Mouse (Mus musculus) gastrocnemius, postnatal 4 days (tissue): ENCODE measurements at regions not wholly inside any gene's neighbourhood (a gene's known extent, or its start where the extent isn't known, plus 50 kb on each side); places are given as distances from the start of the nearest gene placed in this dataset.

Experiments used
- DNase-seq, 2 experiments: peaks; one replicate each; pipeline ENCODE4 v3.0.0; 2021 to 2022; ENCODE audit warnings: low spot score in 2 of 2, mixed read lengths in 2 of 2

DNA sequence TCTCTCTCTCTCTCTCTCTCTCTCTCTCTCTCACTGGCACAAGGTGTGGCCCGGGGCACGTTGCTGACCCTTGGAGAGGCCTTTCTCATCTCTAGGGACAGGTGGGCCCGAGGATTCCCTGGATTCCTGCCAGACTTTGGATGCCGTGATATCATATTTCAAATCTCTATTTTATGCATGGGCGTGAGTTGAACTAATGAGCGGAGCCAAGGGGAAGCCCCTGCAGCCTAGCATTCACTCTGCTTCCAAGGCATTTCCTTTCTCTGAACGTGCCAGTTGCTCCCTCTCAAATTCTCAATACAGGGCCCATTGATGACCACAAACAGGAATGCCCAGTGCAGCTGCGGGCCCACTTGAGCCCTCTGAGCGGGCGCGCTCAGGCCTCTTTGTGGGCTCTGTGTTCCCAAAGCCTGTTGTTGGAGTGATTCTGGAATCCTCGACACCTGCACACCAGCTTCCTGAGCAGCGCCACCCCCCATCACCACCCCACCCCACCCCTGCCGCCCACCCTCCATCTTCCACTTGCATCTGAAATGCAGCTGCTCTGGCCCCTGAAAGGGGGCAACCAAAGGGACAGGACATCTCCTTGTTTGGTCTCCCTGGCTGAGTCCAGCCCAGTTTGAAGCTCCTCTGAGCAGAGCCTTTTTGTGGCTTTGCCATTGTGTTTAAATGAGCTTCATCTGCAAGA, 175.0 kb upstream of the Lpp start:
- peak in 1 of 2 experiments; percentile 42 for DNase-seq

- DNase-seq, result no peak
Measured at GRCm38 (mm10) chr16:24216828-24217227, 176.5 kb upstream of the Lpp start.

- no peak for DNase-seq
Measured at GRCm38 (mm10) chr16:24215353-24215752, 178.0 kb upstream of the Lpp start.

GRCm38 (mm10) chr16:24213577-24213976, 179.7 kb upstream of the Lpp start:
- DNase-seq, result no peak

- DNase-seq, result no peak
Measured at GRCm38 (mm10) chr16:24212702-24213101, 180.6 kb upstream of the Lpp start.

DNA sequence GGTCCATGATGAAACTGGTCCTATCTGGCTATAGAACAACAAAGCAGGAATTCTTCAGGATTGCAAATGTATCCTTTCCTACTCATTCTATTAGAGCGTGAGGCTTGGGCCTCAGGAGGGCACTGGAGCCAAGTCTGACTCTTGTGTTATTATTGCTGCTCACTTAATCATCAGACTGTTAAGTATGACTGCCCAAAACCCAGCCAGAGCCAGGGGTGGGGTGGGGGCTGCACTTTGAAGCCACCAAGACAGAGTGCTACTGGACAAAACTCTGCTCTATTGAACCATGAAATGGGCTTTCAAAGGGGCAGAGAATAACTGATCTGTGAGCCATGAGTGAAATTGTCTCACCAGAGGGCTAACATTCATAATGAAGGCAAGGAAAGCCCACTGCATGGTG, 181.7 kb upstream of the Lpp start:
- DNase-seq, result no peak

DNA sequence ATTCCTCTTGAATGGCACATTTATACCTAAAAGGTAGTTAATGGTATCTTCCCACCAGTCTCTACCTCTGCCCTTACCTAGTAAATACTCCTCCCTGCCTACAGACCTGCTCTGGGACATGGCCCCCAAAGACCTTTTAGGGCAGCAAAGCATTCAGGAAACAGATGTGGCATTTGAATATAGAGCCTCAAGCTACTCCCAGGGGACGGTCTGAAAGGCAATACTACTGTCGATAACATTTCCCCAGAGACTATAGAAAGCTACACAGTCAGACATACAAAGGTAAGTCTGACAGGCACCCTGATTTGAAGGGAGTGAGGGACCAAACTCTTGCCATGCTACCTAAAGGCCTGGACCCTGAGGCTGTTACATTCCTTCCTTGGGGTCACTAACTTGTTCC, 184.4 kb upstream of the Lpp start:
- no peak for DNase-seq

DNA sequence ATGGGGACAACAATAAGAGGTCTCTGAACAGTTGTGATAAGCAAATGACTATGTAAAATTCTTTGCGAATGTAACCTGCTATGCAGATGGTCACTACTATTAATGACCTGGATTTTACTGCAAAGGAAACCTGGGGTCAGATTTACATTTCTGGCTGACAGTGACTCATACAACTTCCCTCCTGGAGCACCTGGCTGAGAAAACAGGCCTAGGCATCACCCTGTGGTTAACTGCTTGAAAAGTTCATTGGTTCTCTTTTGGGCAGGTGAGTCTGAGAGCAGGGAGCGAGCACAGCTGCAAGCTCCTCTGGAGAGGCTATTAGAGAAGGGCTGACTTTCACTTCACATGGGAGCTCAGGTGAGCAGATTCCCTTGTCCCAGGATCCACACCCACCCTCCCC, 185.2 kb upstream of the Lpp start:
- no peak for DNase-seq

DNA sequence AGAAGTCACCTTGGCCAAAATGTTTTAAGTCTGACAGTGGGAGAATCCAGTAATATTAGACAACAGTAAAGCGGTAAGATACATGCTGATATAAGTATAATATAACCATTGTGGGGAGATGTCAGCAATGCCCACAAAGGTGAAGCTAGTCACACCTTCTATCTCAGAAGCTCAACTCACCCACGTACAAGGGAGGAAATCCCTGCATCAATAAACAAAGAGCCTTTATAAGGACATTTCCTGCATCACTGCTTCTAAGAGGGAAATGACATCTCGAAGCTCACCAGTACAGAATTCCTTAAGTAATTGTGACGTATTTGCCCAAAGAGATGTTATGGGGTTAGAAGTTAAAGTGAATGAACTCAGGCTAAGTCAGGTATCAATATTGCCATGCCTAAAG, 186.3 kb upstream of the Lpp start:
- DNase-seq, result no peak

- no peak for DNase-seq
Measured at GRCm38 (mm10) chr16:24206461-24206861, 186.8 kb upstream of the Lpp start.

GRCm38 (mm10) chr16:24205594-24205993, 187.7 kb upstream of the Lpp start:
- DNase-seq, result peak in 1 of 2 experiments; percentile 30

DNA sequence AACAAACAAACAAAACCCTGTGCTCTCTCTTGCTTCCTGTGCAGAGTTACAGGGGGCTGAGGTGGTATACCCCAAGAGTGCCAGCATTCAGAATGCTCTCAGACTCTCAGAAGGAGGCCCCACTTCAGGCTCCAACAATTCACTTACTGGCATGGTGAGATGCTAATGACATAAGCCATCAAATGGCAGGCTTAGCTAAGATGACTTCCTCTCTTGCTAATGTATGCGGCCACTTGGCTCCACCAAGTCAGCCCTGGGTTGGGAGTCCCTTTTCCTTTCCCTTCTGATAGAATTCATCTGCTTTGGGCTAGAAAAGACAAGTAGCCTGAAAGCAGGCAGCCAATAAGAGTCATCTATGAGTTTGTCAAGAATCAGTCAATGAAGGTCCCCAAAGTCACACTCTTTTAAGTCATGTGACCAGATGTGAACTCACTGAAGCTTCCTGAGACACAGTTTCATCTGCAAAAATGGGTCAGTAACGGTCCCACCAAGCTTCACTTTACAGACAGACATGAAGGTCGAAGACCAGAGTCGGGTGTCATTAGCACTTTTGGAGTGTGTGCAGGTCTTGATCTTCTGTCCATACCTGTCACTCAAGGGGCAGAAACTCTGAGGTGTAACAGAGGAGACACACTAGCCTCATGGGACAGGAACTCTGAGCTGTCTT, 189.1 kb upstream of the Lpp start:
- DNase-seq, result no peak

GRCm38 (mm10) chr16:24202653-24203052, 190.7 kb upstream of the Lpp start:
- DNase-seq, result no peak

DNA sequence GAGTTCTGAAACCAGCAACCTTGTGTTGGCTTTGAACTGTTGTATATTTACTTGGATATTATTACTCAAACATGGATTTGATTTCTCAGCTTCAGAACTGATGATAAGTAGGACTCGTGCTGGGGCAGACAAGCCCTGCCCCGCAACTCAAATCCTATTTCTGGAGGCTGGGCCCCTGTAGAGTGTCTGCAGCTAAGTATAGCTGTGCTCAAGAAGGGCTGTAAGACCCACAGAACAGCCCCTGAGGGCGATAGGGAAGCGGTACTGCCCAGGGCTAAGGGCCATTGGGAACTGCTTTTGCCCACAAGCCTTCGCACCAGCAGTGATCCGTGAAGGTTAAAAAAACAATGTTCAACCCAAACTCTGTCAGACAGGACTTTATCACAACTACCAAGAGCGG, 191.9 kb upstream of the Lpp start:
- no peak for DNase-seq

GRCm38 (mm10) chr16:24200200-24200599, 193.1 kb upstream of the Lpp start:
- DNase-seq, result no peak

DNA sequence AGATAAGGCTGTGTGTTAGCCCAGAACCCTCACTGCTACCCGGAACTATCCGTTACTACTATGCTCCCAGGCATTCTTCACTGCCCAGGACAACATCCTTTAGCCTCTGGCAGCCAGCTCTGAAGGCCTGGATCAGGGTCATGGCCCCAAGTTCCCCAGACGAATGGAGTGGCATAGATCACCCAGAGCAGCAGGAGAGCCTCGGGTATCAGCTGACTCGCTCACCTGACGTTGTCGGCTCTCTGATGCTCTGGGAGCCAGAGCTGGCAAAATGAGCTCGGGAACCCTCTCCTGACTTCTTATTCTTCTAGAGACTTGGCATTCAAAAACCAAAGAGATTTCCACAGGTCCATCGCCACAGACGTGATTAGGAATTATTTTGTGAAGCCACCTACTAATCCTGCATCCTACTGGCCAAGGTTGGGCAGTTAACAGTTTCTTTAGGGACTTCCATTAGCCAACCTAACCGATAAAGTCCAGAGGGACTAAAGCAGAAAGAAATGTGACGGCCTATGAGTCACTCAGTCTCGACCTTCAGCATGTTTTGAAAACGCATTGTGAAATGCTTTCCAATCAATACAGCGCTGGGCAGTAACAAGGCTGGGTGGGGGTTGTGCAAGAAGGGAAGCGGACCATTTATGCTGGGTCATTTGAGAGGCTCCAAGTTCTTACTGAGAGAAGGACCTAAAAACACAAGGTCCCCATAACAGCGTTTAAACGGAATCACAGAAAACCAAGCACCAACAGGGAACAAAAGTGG, 193.7 kb upstream of the Lpp start:
- DNase-seq, result no peak

- no peak for DNase-seq
Measured at GRCm38 (mm10) chr16:24198291-24198690, 195.0 kb upstream of the Lpp start.

- no peak for DNase-seq
Measured at GRCm38 (mm10) chr16:24197618-24198017, 195.7 kb upstream of the Lpp start.

- DNase-seq, result no peak
Measured at GRCm38 (mm10) chr16:24193945-24194344, 199.4 kb upstream of the Lpp start.

GRCm38 (mm10) chr16:24193251-24193873, 199.9 kb upstream of the Lpp start:
- no peak for DNase-seq

DNA sequence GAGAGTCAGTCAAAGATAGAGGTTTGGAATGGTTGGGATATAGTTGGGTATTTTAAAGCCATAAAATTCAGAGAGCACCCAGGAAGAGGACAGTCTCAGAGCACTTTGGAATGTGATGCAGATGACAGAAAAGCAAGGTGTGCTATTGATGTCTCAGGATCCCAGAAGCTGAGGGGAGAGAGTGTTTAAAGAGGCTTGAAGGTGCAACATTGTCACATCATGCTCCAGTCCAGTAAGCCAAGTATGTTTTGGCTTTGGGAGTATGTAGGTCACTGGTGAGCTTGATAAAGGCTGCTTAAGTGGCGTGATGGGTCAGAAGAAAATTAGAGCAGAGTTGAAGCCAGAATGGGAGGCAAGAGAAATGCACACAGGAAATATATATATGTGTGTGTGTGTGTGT, 201.3 kb upstream of the Lpp start:
- no peak for DNase-seq

- DNase-seq, result no peak
Measured at GRCm38 (mm10) chr16:24187131-24187530, 198.5 kb upstream of the Bcl6 start.
